Mouse (Mus musculus) liver, postnatal 0 days (tissue): ENCODE data around the gene Odf3b.

Experiments
- CTCF ChIP-seq: sonication (generic); IDR thresholded peaks from 2 replicates; pipeline ENCODE4 v1.5.1; 2016; ENCODE audit warnings: antibody characterized with exemption, low read depth
- EP300 ChIP-seq: IDR thresholded peaks from 2 replicates; pipeline ENCODE4 v1.6.1; 2016; ENCODE audit warnings: antibody characterized with exemption, low read depth, mild to moderate bottlenecking

- TF ChIP-seq CTCF = no peak
- no peak for TF ChIP-seq EP300
Observed at GRCm38 (mm10) chr15:89421938-89422337, 42.9 kb upstream of the Odf3b start.
